Mouse (Mus musculus) hindbrain, embryonic 11.5 days (tissue): ENCODE data around the gene Gnb2. TPM values are rescaled to one million over a fixed set of nuclear protein-coding genes. Genes with fewer than 3 reads are reported as not detected.
A peak's percentile ranks its signal among the peaks of the same experiment; 100 is the strongest.

Experiments used
- ATAC-seq: fragments of 200-750 bp; cut with Nextera tagmentation; 2 replicates; pipeline ENCODE4 v1.8.0; 2017; ENCODE audit warnings: mild to moderate bottlenecking, moderate TSS enrichment, moderate library complexity; ENCODE audit not compliant: low FRiP score
- DNase-seq: peaks from one replicate; pipeline ENCODE4 v3.0.0-alpha.2; 2015; ENCODE audit warnings: low spot score
- H3K27ac ChIP-seq: fragments of 300-500 bp; sonication (generic); 2 replicates; pipeline ENCODE4 v1.5.1; 2014; ENCODE audit warnings: mild to moderate bottlenecking, low read depth, low read length
- H3K27me3 ChIP-seq: fragments of 300-500 bp; sonication (generic); 2 replicates; pipeline ENCODE4 v1.6.1; 2014; ENCODE audit warnings: mild to moderate bottlenecking, low read length, moderate library complexity, mixed read lengths; ENCODE audit not compliant: control insufficient read depth, insufficient read depth
- H3K36me3 ChIP-seq: fragments of 300-500 bp; sonication (generic); 2 replicates; pipeline ENCODE4 v1.6.1; 2014; ENCODE audit warnings: mild to moderate bottlenecking, low read length, moderate library complexity, mixed read lengths; ENCODE audit not compliant: control insufficient read depth, insufficient read depth
- H3K4me1 ChIP-seq: fragments of 300-500 bp; sonication (generic); replicated peaks from 2 replicates; pipeline ENCODE4 v1.6.1; 2014; ENCODE audit warnings: low read length, mixed read lengths; ENCODE audit not compliant: control insufficient read depth, insufficient read depth
- H3K4me2 ChIP-seq: fragments of 300-500 bp; sonication (generic); replicated peaks from 2 replicates; pipeline ENCODE4 v1.6.1; 2014; ENCODE audit warnings: mild to moderate bottlenecking, low read depth, low read length
- H3K4me3 ChIP-seq: fragments of 300-500 bp; sonication (generic); 2 replicates; pipeline ENCODE4 v1.5.1; 2014; ENCODE audit warnings: low read depth, low read length
- H3K9ac ChIP-seq: fragments of 300-500 bp; sonication (generic); 2 replicates; pipeline ENCODE4 v1.6.1; 2014; ENCODE audit warnings: low read depth, low read length
- H3K9me3 ChIP-seq: fragments of 300-500 bp; sonication (generic); 2 replicates; pipeline ENCODE4 v1.6.1; 2016; ENCODE audit warnings: low read length; ENCODE audit not compliant: control insufficient read depth
- WGBS: fragments of 180-500 bp; shearing (Covaris S2); extraction: QIAGEN DNeasy Blood & Tissue Kit; methylation state at CpG from one replicate; pipeline ENCODE4 v1.1.7; 2014; 5-methylcytosine and 5-hydroxymethylcytosine counted together
- polyA plus RNA-seq: library from polyadenylated mRNA; unstranded; fragments of >200 nt; fragmentation: Nextera tagmentation; extraction: Ambion mirVana; gene quantifications from 2 replicates; pipeline ENCODE4 v1.2.1, GENCODE M21; 2014

The Gnb2 gene
- polyA plus RNA-seq, 1 experiment from 2014 or later: 483 TPM

DNA sequence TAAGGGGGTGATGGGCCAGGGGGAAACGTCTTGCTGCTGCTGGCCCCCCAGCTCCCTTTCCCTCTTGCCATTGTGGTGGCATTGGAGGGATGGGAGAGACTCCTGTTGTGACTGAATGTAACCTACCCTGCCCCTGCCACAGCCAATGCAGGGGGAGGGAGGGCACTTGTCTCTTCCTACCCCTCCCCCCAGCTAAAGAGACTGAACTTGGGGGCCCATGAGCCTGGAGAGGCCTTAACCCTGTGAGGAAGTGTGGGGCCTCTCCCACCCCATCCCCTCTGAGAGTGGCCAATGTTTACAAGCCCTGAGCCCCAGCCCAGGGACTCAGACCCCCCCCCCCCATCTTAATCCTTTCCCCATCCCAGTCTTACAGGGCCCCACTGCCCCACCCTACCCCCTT, 5.9 kb downstream of the Gnb2 start:
- ATAC-seq (no peak), DNase-seq (no peak)
- peak overlapping the region; percentile 12; the same call in 1 of the 2 replicates for H3K9ac ChIP-seq
- H3K27ac ChIP-seq: 0 out of 2 replicates have a peak overlapping the region, but pooled peaks have one; percentile 33
- H3K4me1 ChIP-seq: peaks cover 13% of the 10 kb centered on the region; the same call in 1 of the 2 replicates
- no peaks in the 10 kb centered on the region for H3K9me3 ChIP-seq
- H3K27me3 ChIP-seq: no peaks in the 10 kb centered on the region
- H3K36me3 ChIP-seq: peaks cover 47% of the 10 kb centered on the region
- WGBS: 62% methylated on average over 1 of the region's 1 CpGs
- H3K4me2 ChIP-seq: no peak overlapping the region
- no peak overlapping the region for H3K4me3 ChIP-seq

DNA sequence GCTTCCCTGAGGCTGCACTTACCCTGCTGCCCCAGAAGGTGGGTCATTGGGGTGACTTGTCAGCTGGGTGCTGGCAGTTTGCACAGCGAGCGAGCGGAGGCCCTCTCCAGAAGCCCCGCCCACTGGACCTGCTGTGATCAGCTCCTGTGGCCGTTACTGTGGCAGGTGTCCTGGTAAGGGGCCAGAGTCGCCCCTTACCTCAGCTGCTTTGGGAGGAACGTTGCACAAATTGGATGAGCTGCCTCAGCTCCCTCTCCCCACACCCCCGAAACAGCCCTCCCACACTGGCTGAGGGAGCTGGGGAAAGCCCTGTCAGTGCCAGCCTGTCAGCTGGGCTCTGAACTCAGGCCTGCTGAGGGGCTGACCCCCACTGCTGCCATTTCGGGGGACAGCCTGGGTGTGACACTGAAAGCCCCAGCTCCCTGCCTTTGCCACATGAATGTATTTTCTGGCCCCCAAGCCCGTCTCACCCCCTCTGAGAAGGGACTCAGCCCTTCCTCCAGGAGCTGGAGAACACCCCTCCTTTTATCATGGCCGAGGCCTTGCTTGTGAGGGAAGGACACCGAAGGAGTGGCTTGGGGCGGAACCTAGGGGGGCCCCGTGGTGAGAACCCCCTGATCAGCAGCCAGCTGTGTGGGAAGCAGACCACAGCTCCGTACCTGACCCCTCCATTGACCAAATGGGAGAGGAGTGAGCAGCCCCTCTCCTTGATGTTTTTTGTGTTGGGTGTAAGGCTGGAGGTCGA, 6.9 kb downstream of the Gnb2 start:
- Histone ChIP-seq H3K9me3 (no peaks in the 10 kb centered on the region), H3K4me1 (peaks cover 13% of the 10 kb centered on the region; the same call in 1 of the 2 replicates), H3K27me3 (no peaks in the 10 kb centered on the region), H3K4me3 (no peak overlapping the region), H3K9ac (no peak overlapping the region), H3K36me3 (peaks cover 51% of the 10 kb centered on the region), H3K27ac (peak overlapping the region; percentile 70), H3K4me2 (no peak overlapping the region)
- WGBS: 44% methylated on average over 16 of the region's 16 CpGs
- ATAC-seq: no peak
- peak; percentile 52 for DNase-seq

DNA sequence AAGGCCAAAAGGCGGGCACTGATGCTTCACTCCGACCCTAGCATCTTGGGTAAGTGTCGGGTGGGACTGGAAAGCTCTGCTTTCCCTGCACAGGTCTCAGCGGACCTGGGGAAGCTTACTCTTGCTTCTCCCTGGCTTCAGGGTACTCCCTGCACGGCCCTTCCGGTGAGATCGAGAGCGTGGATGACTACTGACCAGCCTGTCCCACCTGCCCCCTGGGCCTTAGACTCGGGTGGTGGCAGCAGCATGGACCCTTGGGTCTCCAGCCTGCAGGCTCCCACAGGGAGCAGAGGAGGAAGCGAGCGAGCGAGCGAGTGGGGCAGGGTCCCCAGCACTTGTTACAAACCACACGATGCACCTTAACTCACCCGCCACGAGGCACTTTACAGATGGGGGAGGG, 7.8 kb downstream of the Gnb2 start:
- Histone ChIP-seq H3K4me3 (no peak overlapping the region), H3K9ac (no peak overlapping the region), H3K27me3 (no peaks in the 10 kb centered on the region), H3K9me3 (no peaks in the 10 kb centered on the region), H3K4me1 (peaks cover 12% of the 10 kb centered on the region; the same call in 1 of the 2 replicates), H3K36me3 (peaks cover 57% of the 10 kb centered on the region), H3K27ac (no peak overlapping the region), H3K4me2 (no peak overlapping the region)
- ATAC-seq: no peak
- DNase-seq: no peak
- WGBS: 82% methylated on average over 16 of the region's 16 CpGs

DNA sequence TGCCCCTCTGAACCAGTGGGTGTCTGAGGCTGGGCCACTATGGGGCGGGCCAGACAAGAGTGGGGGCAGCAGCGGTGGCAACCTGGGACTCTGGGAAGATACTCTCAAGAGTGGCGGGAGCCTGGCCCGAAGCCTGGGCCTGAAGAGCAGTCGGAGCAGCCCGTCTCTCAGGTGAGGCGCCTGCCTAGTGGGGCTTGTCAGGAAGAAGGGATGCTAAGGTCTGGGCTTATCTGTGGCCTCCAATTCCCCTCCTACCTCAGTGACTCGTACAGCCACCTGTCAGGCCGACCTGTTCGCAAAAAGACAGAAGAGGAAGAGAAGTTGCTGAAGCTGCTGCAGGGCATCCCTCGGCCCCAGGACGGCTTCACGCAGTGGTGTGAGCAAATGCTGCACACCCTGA, 8.6 kb downstream of the Gnb2 start:
- Histone ChIP-seq H3K4me3 (no peak overlapping the region; the same call in 1 of the 2 replicates), H3K36me3 (peaks cover 61% of the 10 kb centered on the region), H3K9ac (no peak overlapping the region), H3K27me3 (no peaks in the 10 kb centered on the region), H3K4me2 (no peak overlapping the region), H3K4me1 (peaks cover 9% of the 10 kb centered on the region; the same call in 1 of the 2 replicates), H3K9me3 (no peaks in the 10 kb centered on the region), H3K27ac (0 out of 2 replicates have a peak overlapping the region, but pooled peaks have one; percentile 42)
- no peak for DNase-seq
- ATAC-seq: no peak
- 93% methylated on average over 13 of the region's 13 CpGs for WGBS

DNA sequence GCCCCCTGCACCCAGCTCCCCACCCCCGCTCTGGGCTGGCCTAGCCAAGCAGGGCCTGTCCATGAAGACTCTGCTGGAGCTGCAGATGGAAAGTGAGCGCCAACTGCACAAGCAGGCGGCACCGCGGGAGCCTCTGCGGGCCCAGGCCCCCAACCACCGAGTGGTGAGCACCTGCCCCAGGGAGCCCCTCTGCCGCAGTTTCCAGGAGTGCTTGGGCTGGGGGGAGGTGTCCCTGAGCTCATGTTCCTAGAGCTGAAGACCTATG, 9.1 kb downstream of the Gnb2 start:
- H3K27me3 ChIP-seq: no peaks in the 10 kb centered on the region
- no peaks in the 10 kb centered on the region for H3K9me3 ChIP-seq
- no peak overlapping the region for H3K4me2 ChIP-seq
- no peak overlapping the region for H3K4me3 ChIP-seq
- no peak overlapping the region for H3K9ac ChIP-seq
- ATAC-seq: no peak
- DNase-seq: no peak
- no peak overlapping the region for H3K27ac ChIP-seq
- H3K4me1 ChIP-seq: peaks cover 5% of the 10 kb centered on the region; the same call in 1 of the 2 replicates
- 91% methylated on average over 8 of the region's 8 CpGs for WGBS
- H3K36me3 ChIP-seq: peaks cover 58% of the 10 kb centered on the region

DNA sequence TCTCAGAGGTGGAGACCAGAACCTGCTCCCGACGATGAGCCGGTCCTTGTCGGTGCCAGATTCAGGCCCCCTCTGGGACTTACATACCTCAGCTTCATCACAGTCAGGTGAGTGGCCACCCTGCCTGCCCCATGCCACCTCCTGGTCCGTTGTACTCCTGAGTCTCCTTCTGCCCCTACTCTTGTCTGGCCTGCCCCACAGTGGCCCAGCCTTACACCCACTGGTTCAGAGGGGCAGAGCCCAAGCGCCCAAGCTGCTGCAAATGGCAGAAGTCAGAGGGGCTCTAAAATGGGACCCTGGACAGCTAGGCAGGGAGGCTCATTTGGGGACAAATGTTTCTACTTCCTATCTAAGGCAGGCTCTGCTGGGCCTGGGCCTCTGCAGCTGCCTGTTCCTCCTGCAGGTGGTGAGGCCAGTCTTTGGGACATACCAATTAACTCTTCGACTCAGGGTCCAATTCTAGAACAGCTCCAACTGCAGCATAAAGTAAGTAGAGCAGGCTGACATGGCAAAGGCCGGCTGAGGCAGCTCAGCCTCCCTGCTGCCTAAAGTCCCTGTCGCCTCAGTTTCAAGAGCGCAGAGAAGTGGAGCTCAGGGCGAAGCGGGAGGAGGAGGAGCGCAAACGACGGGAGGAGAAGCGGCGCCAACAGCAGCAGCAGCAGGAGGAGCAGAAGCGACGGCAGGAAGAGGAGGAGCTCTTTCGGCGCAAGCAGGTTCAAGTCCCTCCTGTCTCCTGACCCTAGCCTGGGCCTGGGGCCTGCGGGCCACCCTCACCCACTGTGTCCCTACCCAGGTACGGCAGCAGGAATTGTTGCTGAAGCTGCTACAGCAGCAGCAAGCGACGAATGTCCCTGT, 9.7 kb downstream of the Gnb2 start:
- Histone ChIP-seq H3K4me3 (0 out of 2 replicates have a peak overlapping the region, but pooled peaks have one; percentile 2), H3K27ac (0 out of 2 replicates have a peak overlapping the region, but pooled peaks have one; percentile 33), H3K27me3 (no peaks in the 10 kb centered on the region), H3K9me3 (no peaks in the 10 kb centered on the region), H3K4me2 (no peak overlapping the region), H3K9ac (no peak overlapping the region), H3K36me3 (peaks cover 57% of the 10 kb centered on the region), H3K4me1 (peaks cover 5% of the 10 kb centered on the region; the same call in 1 of the 2 replicates)
- DNase-seq: no peak
- 86% methylated on average over 25 of the region's 25 CpGs for WGBS
- no peak for ATAC-seq

DNA sequence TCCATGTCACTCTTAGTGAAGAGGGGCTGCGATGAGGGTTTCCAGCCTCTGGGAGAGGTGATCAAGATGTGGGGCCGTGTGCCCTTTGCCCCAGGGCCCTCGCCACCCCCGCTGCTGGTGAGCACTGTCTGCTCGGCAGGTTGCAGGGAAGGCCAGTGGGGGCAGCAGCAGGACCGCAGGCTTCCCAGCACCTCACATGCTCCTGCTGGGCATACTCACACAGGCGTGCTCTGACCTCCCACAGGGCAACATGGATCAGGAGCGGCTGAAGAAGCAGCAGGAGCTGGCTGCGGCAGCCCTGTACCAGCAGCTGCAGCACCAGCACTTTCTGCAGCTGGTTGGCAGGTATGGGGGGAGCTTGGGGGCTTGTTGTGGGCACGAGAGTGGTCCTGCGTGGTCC, 10.6 kb downstream of the Gnb2 start:
- DNase-seq: no peak
- Histone ChIP-seq H3K36me3 (peaks cover 56% of the 10 kb centered on the region), H3K9ac (no peak overlapping the region), H3K4me2 (no peak overlapping the region), H3K9me3 (no peaks in the 10 kb centered on the region), H3K4me3 (no peak overlapping the region), H3K4me1 (peaks cover 5% of the 10 kb centered on the region; the same call in 1 of the 2 replicates), H3K27ac (no peak overlapping the region), H3K27me3 (no peaks in the 10 kb centered on the region)
- WGBS: 72% methylated on average over 11 of the region's 11 CpGs
- ATAC-seq: no peak

DNA sequence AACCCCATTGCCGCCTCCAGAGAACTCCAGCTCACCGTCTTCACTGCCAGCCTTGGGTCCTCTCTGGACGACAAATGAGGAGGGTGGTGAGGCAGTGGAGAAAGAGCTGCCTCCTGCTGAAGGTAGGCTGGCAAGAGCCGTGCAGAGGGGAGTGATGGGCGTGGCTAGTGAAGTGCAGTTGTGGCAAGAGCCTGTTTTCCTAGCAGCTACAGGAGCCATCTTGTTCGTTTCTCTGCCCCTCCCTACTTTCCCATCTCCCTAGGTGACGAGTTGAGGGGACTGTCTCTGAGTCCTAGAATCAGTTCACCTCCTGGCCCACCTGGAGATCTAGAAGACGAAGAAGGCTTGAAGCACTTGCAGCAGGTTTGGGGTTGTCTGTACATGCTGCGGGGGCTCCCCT, 11.4 kb downstream of the Gnb2 start:
- no peaks in the 10 kb centered on the region for H3K27me3 ChIP-seq
- DNase-seq: no peak
- WGBS: 79% methylated on average over 9 of the region's 9 CpGs
- ATAC-seq: no peak
- H3K9me3 ChIP-seq: no peaks in the 10 kb centered on the region
- H3K27ac ChIP-seq: no peak overlapping the region
- no peak overlapping the region for H3K4me3 ChIP-seq
- no peak overlapping the region for H3K9ac ChIP-seq
- H3K4me1 ChIP-seq: peaks cover 3% of the 10 kb centered on the region; the same call in 1 of the 2 replicates
- H3K36me3 ChIP-seq: peaks cover 52% of the 10 kb centered on the region
- H3K4me2 ChIP-seq: no peak overlapping the region
